Mouse (Mus musculus): Measurements from ENCODE around the gene B3galt1.

DNA sequence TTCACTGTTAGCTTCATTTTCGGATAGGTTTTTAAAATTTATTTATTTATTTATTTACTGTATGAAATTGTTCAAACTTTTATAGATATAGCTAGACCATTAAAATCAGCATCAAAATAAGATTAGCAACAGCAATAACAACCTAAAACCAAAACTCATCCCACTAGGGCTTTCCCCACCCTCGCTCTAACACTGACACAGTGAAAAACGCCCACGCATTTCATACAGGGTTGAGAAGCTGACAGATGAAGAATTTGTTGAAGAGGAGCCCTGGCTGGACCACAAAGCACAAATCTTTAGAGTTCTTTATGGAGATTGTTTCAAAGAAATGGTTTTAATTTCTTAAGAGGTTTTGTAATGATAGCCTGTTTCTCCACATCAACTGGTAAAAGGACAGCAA is 596.3 kb downstream of the B3galt1 start:
- TF ChIP-seq NANOG (IDR thresholded peaks at IDR 0.05; ENCODE audit: borderline replicate concordance, low read length): no peak
- TF ChIP-seq CTCF (conservative IDR thresholded peaks at IDR 0.05; ENCODE audit: low read length): no peak
- TF ChIP-seq POU5F1 (IDR thresholded peaks at IDR 0.05; ENCODE audit: borderline replicate concordance, low read length): no peak
